Mouse (Mus musculus) hindbrain, embryonic 11.5 days (tissue): ENCODE data around the gene Rasgrp3. TPM values are rescaled to one million over a fixed set of nuclear protein-coding genes. Genes with fewer than 3 reads are reported as not detected.

ENCODE experiments used
- ATAC-seq: fragments of 200-750 bp; cut with Nextera tagmentation; 2 replicates; pipeline ENCODE4 v1.8.0; 2017; ENCODE audit warnings: mild to moderate bottlenecking, moderate TSS enrichment, moderate library complexity; ENCODE audit not compliant: low FRiP score
- DNase-seq: peaks from one replicate; pipeline ENCODE4 v3.0.0-alpha.2; 2015; ENCODE audit warnings: low spot score
- H3K27ac ChIP-seq: fragments of 300-500 bp; sonication (generic); 2 replicates; pipeline ENCODE4 v1.5.1; 2014; ENCODE audit warnings: mild to moderate bottlenecking, low read depth, low read length
- H3K27me3 ChIP-seq: fragments of 300-500 bp; sonication (generic); 2 replicates; pipeline ENCODE4 v1.6.1; 2014; ENCODE audit warnings: mild to moderate bottlenecking, low read length, moderate library complexity, mixed read lengths; ENCODE audit not compliant: control insufficient read depth, insufficient read depth
- H3K36me3 ChIP-seq: fragments of 300-500 bp; sonication (generic); 2 replicates; pipeline ENCODE4 v1.6.1; 2014; ENCODE audit warnings: mild to moderate bottlenecking, low read length, moderate library complexity, mixed read lengths; ENCODE audit not compliant: control insufficient read depth, insufficient read depth
- H3K4me1 ChIP-seq: fragments of 300-500 bp; sonication (generic); replicated peaks from 2 replicates; pipeline ENCODE4 v1.6.1; 2014; ENCODE audit warnings: low read length, mixed read lengths; ENCODE audit not compliant: control insufficient read depth, insufficient read depth
- H3K4me2 ChIP-seq: fragments of 300-500 bp; sonication (generic); replicated peaks from 2 replicates; pipeline ENCODE4 v1.6.1; 2014; ENCODE audit warnings: mild to moderate bottlenecking, low read depth, low read length
- H3K4me3 ChIP-seq: fragments of 300-500 bp; sonication (generic); 2 replicates; pipeline ENCODE4 v1.5.1; 2014; ENCODE audit warnings: low read depth, low read length
- H3K9ac ChIP-seq: fragments of 300-500 bp; sonication (generic); 2 replicates; pipeline ENCODE4 v1.6.1; 2014; ENCODE audit warnings: low read depth, low read length
- H3K9me3 ChIP-seq: fragments of 300-500 bp; sonication (generic); 2 replicates; pipeline ENCODE4 v1.6.1; 2016; ENCODE audit warnings: low read length; ENCODE audit not compliant: control insufficient read depth
- WGBS: fragments of 180-500 bp; shearing (Covaris S2); extraction: QIAGEN DNeasy Blood & Tissue Kit; methylation state at CpG from one replicate; pipeline ENCODE4 v1.1.7; 2014; 5-methylcytosine and 5-hydroxymethylcytosine counted together
- polyA plus RNA-seq: library from polyadenylated mRNA; unstranded; fragments of >200 nt; fragmentation: Nextera tagmentation; extraction: Ambion mirVana; gene quantifications from 2 replicates; pipeline ENCODE4 v1.2.1, GENCODE M21; 2014

Gene Rasgrp3
- polyA plus RNA-seq, 1 experiment from 2014 or later = 7.6 TPM

DNA sequence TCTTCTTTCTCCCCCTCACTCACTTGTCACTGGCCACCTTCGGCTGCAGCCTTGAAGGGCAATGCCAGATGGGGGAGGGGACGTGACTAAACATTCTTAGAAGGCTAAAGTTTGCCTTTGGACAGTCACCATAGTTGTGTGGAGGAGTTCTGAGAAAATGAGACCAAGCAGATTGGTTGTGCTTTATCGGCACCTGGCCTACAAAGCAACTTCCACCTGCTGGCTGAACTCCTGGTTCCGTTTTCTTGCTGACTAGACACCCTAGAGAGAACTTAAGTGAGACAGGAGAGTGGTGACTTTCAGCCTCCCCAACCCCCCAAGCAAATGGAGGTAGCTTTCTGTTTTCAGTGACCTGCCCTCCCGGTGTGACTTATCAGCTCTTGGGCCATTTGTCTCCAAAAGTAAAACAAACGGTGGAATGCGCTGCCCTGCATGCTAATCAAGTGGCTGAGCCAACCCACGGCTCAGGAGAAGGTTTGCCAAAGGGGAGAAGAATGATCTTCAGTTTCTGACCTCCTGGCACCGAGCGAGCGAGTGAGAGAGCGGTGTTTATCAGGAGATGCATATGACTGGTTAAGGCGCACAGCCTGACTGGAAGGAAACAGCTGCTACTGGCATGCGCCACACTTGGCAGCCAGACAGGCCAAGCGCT, 29.4 kb downstream of the Rasgrp3 start:
- H3K4me2 ChIP-seq = peak overlapping the region; percentile 23
- H3K9ac ChIP-seq = no peak overlapping the region
- no peaks in the 10 kb centered on the region for H3K36me3 ChIP-seq
- peak; percentile 22 for DNase-seq
- H3K27me3 ChIP-seq = no peaks in the 10 kb centered on the region
- no peaks in the 10 kb centered on the region for H3K9me3 ChIP-seq
- 15% methylated on average over 15 of the region's 15 CpGs for WGBS
- ATAC-seq = peak; percentile 69
- H3K4me1 ChIP-seq = no peaks in the 10 kb centered on the region
- H3K4me3 ChIP-seq = 0 out of 2 replicates have a peak overlapping the region, but pooled peaks have one; percentile 2
- no peak overlapping the region for H3K27ac ChIP-seq

- Histone ChIP-seq H3K9me3 (no peaks in the 10 kb centered on the region), H3K9ac (no peak overlapping the region), H3K4me2 (peak overlapping the region; percentile 23), H3K27me3 (no peaks in the 10 kb centered on the region), H3K36me3 (no peaks in the 10 kb centered on the region), H3K27ac (no peak overlapping the region), H3K4me1 (no peaks in the 10 kb centered on the region), H3K4me3 (no peak overlapping the region)
- ATAC-seq (no peak), DNase-seq (no peak)
- WGBS = 65% methylated on average over 14 of the region's 14 CpGs
These were observed 29.9 kb downstream of the Rasgrp3 start for GRCm38 (mm10) chr17:75465635-75465997.

DNA sequence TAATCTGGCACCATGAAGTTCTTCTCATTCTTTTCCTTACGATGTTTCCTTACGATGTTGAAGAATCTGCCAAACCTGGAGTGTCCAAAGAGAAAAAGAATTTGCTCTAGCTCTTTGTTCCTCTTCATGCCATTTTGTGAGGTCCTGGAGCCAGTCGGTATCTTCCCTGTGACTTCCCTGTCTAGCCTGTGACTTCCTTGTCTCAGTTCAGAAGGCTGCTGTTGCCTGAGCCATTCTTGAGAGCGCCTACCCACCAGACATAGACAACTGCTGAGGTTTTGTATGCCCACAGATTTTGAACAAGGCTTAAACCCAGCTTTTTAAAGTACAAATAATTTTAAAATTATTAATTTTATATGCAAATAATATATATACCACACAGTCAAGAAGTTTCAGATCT, 31.3 kb downstream of the Rasgrp3 start:
- no peak for DNase-seq
- ATAC-seq = no peak
- H3K4me2 ChIP-seq = no peak overlapping the region
- no peak overlapping the region for H3K4me3 ChIP-seq
- no peak overlapping the region for H3K27ac ChIP-seq
- H3K9me3 ChIP-seq = no peaks in the 10 kb centered on the region
- no peaks in the 10 kb centered on the region for H3K4me1 ChIP-seq
- H3K9ac ChIP-seq = no peak overlapping the region
- WGBS = 91% methylated on average over 4 of the region's 4 CpGs
- H3K36me3 ChIP-seq = no peaks in the 10 kb centered on the region
- no peaks in the 10 kb centered on the region for H3K27me3 ChIP-seq

DNA sequence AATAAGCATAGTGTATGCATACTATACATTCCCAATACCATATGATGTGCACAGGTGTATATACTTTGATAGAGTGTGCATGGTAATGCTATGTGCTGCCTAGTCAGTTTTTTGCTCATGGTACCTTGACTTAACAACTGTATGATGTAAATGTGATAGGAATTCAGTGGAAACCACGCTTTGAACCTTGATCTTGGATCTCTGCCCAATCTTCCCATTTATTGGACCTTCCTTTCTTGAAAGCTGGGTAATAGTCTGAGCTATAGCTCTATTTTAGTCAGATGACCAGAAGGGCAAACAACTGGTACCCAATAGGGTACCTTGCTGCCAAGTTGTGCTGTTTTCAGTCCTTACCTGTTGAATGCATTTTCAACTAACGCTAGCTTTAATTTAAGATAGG, 31.8 kb downstream of the Rasgrp3 start:
- Histone ChIP-seq H3K4me1 (no peaks in the 10 kb centered on the region), H3K9me3 (no peaks in the 10 kb centered on the region), H3K4me3 (no peak overlapping the region), H3K4me2 (no peak overlapping the region), H3K27me3 (no peaks in the 10 kb centered on the region), H3K36me3 (no peaks in the 10 kb centered on the region), H3K9ac (no peak overlapping the region), H3K27ac (no peak overlapping the region)
- DNase-seq (no peak), ATAC-seq (no peak)
- 88% methylated on average over 2 of the region's 2 CpGs for WGBS

DNA sequence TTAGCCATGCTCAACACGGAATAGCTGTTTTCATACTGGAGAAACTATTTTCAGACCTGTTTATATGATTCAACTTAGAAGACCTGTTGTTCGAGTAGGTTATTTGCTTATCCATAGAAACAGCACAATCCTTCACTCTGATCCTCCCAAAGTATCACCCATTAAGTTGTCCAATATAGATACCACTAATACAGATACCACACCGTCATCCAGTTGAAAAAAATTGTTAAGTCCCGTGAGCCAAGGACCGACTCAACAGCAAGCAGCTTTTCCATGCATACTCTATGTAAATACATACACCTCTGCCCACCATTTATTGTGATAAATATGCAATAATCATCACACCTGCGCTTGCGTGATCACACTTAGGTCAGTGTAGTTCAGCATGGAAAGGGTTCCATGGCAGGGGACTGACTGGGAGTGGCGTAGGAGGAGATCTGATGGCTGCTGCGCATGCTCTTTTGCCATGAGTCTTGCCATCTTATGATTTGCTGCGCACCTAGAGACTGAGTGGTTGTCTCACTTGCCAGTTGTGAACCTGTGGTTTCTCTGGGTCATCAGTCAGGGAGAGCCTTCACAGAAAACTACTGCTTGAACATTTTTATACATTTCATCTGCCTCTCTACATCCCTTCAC, 32.9 kb downstream of the Rasgrp3 start:
- no peak overlapping the region for H3K27ac ChIP-seq
- no peaks in the 10 kb centered on the region for H3K36me3 ChIP-seq
- H3K4me2 ChIP-seq = no peak overlapping the region
- no peaks in the 10 kb centered on the region for H3K9me3 ChIP-seq
- ATAC-seq (no peak), DNase-seq (no peak)
- H3K27me3 ChIP-seq = no peaks in the 10 kb centered on the region
- WGBS = 95% methylated on average over 10 of the region's 10 CpGs
- no peak overlapping the region for H3K9ac ChIP-seq
- H3K4me1 ChIP-seq = no peaks in the 10 kb centered on the region
- no peak overlapping the region for H3K4me3 ChIP-seq

- no peak overlapping the region for H3K9ac ChIP-seq
- no peak for DNase-seq
These were observed 34.6 kb downstream of the Rasgrp3 start for GRCm38 (mm10) chr17:75470325-75470724.

DNA sequence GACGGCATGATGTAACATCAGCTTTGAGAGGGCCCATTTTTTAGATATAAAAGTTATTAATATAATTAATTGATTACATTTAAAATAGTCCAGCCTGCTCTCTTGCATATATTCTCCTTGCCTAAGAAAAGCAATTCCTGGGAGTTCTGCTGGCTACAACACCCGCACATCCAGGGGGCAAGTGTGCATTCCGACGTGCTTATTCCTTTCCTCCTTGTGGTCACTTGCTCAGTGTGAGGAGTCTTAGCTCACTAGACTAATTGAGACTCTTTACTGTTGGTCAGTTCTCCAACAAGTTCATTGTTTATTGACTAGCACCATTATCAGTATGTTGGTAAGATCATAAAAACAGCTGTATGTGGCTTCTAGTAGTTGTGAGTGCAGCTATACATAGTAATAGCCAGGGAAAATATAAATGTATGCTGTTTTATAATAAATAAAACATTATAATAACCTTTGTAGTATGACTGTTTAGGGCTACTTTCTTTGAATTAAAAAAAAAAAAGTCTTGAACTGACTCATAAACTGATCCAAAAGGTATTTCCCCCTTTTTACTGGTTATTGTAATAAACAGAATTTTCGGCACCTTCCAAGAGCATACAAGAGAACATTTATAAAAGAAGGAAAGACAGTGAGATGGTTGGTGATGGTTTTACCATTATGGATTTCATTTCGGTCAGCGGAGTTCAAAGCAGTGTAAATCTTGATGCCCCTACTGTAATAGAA, 35.4 kb downstream of the Rasgrp3 start:
- no peaks in the 10 kb centered on the region for H3K27me3 ChIP-seq
- no peaks in the 10 kb centered on the region for H3K9me3 ChIP-seq
- no peak for DNase-seq
- no peak overlapping the region for H3K9ac ChIP-seq
- H3K4me3 ChIP-seq = no peak overlapping the region
- 93% methylated on average over 7 of the region's 7 CpGs for WGBS
- H3K4me2 ChIP-seq = no peak overlapping the region
- H3K4me1 ChIP-seq = no peaks in the 10 kb centered on the region
- no peak for ATAC-seq
- H3K36me3 ChIP-seq = no peaks in the 10 kb centered on the region
- no peak overlapping the region for H3K27ac ChIP-seq

More at GRCm38 (mm10) chr17:75470325-75470724, 34.6 kb downstream of the Rasgrp3 start:
- H3K27me3 ChIP-seq = no peaks in the 10 kb centered on the region
- H3K27ac ChIP-seq = no peak overlapping the region
- no peaks in the 10 kb centered on the region for H3K36me3 ChIP-seq
- H3K9me3 ChIP-seq = no peaks in the 10 kb centered on the region
- WGBS = 83% methylated on average over 6 of the region's 6 CpGs
- no peak overlapping the region for H3K4me2 ChIP-seq
- no peak overlapping the region for H3K4me3 ChIP-seq
- H3K4me1 ChIP-seq = no peaks in the 10 kb centered on the region
- no peak for ATAC-seq

DNA sequence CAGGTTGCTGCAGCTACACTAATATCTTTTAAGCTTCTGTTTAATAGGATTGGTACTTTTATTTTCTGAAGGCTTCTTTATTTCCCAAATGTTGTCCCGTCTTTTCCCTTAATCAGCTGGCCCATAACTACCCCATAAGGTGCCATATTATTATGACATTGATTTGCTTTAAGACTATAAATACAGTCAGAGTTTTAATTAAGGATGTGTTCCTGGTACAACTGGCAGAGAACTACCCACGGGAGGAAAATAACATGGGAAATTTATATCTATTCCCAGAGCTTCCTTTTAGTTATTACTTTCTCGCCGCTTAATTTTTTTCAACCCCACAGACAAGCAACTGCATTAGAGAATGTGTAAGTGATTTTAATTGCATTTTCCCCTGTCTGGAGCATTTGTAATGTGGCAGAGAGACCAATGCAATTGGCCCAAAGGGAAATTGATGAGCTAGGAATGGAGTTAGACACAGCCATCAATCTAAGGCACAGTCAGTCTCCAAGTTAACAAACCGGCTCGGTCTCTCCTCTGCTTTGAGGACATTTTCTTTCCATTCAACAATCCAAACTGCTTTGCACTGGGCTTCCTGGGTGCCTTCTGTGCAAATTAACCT, 36.1 kb downstream of the Rasgrp3 start:
- H3K4me3 ChIP-seq = no peak overlapping the region
- 80% methylated on average over 6 of the region's 6 CpGs for WGBS
- no peak for ATAC-seq

More for the DNA sequence above, 36.1 kb downstream of the Rasgrp3 start:
- no peak for DNase-seq
- Histone ChIP-seq H3K27ac (no peak overlapping the region), H3K4me1 (no peaks in the 10 kb centered on the region), H3K27me3 (no peaks in the 10 kb centered on the region), H3K9me3 (no peaks in the 10 kb centered on the region), H3K36me3 (no peaks in the 10 kb centered on the region), H3K4me2 (no peak overlapping the region), H3K9ac (no peak overlapping the region)
